Mouse (Mus musculus) embryonic facial prominence, embryonic 14.5 days (tissue): Measurements from ENCODE around the gene Kcnq1. TPM values are rescaled to one million over a fixed set of nuclear protein-coding genes. Genes with fewer than 3 reads are reported as not detected.

ENCODE experiments used
- ATAC-seq: fragments of 200-750 bp; cut with Nextera tagmentation; 2 replicates; pipeline ENCODE4 v1.8.0; 2017; ENCODE audit warnings: low read depth, moderate number of reproducible peaks, moderate TSS enrichment
- DNase-seq: peaks from one replicate; pipeline ENCODE4 v3.0.0-alpha.2; 2015; ENCODE audit warnings: low spot score
- H3K27ac ChIP-seq: fragments of 300-500 bp; sonication (generic); replicated peaks from 2 replicates; pipeline ENCODE4 v1.5.1; 2014; ENCODE audit warnings: low read depth, mild to moderate bottlenecking, low read length, moderate library complexity
- H3K27me3 ChIP-seq: fragments of 300-500 bp; sonication (generic); replicated peaks from 2 replicates; pipeline ENCODE4 v1.6.1; 2014; ENCODE audit warnings: low read length; ENCODE audit not compliant: control insufficient read depth, insufficient read depth
- H3K36me3 ChIP-seq: fragments of 300-500 bp; sonication (generic); 2 replicates; pipeline ENCODE4 v1.6.1; 2014; ENCODE audit warnings: low read length, mixed read lengths; ENCODE audit not compliant: control insufficient read depth, insufficient read depth
- H3K4me1 ChIP-seq: fragments of 300-500 bp; sonication (generic); 2 replicates; pipeline ENCODE4 v1.6.1; 2014; ENCODE audit warnings: antibody characterized with exemption, low read length; ENCODE audit not compliant: control insufficient read depth, insufficient read depth
- H3K4me2 ChIP-seq: fragments of 300-500 bp; sonication (generic); 2 replicates; pipeline ENCODE4 v1.6.1; 2014; ENCODE audit warnings: low read depth, mild to moderate bottlenecking, low read length, moderate library complexity, mixed read lengths
- H3K4me3 ChIP-seq: fragments of 300-500 bp; sonication (generic); 2 replicates; pipeline ENCODE4 v1.5.1; 2014; ENCODE audit warnings: low read depth, mild to moderate bottlenecking, low read length
- H3K9ac ChIP-seq: fragments of 300-500 bp; sonication (generic); 2 replicates; pipeline ENCODE4 v1.6.1; 2014; ENCODE audit warnings: low read depth, mild to moderate bottlenecking, low read length, moderate library complexity, mixed read lengths
- H3K9me3 ChIP-seq: fragments of 300-500 bp; sonication (generic); 2 replicates; pipeline ENCODE4 v1.6.1; 2016; ENCODE audit warnings: low read length; ENCODE audit not compliant: control insufficient read depth
- WGBS: fragments of 180-500 bp; shearing (Covaris S2); extraction: QIAGEN DNeasy Blood & Tissue Kit; methylation state at CpG from one replicate; pipeline ENCODE4 v1.1.7; 2014; 5-methylcytosine and 5-hydroxymethylcytosine counted together
- polyA plus RNA-seq: library from polyadenylated mRNA; unstranded; fragments of >200 nt; fragmentation: Nextera tagmentation; extraction: Ambion mirVana; gene quantifications from 2 replicates; pipeline ENCODE4 v1.2.1, GENCODE M21; 2014

Gene Kcnq1
- polyA plus RNA-seq, 1 experiment from 2014 or later: 1.9 TPM

GRCm38 (mm10) chr7:143286532-143287290 is 180.5 kb downstream of the Kcnq1 start:
- H3K4me2 ChIP-seq: no peak overlapping the region
- H3K27me3 ChIP-seq: no peaks in the 10 kb centered on the region
- DNase-seq (no peak), ATAC-seq (no peak)
- no peaks in the 10 kb centered on the region; the same call in 1 of the 2 replicates for H3K36me3 ChIP-seq
- H3K9ac ChIP-seq: no peak overlapping the region
- H3K27ac ChIP-seq: no peak overlapping the region
- 58% methylated on average over 8 of the region's 8 CpGs for whole genome bisulfite sequencing
- H3K9me3 ChIP-seq: no peaks in the 10 kb centered on the region
- H3K4me1 ChIP-seq: peaks cover 4% of the 10 kb centered on the region; the same call in 1 of the 2 replicates
- H3K4me3 ChIP-seq: no peak overlapping the region

- Histone ChIP-seq H3K9ac (no peak overlapping the region), H3K4me3 (no peak overlapping the region), H3K4me1 (peaks cover 12% of the 10 kb centered on the region; the same call in 1 of the 2 replicates), H3K27me3 (no peaks in the 10 kb centered on the region), H3K9me3 (no peaks in the 10 kb centered on the region), H3K4me2 (no peak overlapping the region), H3K27ac (no peak overlapping the region), H3K36me3 (no peaks in the 10 kb centered on the region; the same call in 1 of the 2 replicates)
- ATAC-seq: no peak
- WGBS: 75% methylated on average over 7 of the region's 7 CpGs
- no peak for DNase-seq
These were observed 182.0 kb downstream of the Kcnq1 start for GRCm38 (mm10) chr7:143288135-143288534.

- Histone ChIP-seq H3K9ac (no peak overlapping the region), H3K4me3 (no peak overlapping the region), H3K27me3 (no peaks in the 10 kb centered on the region), H3K9me3 (no peaks in the 10 kb centered on the region), H3K36me3 (no peaks in the 10 kb centered on the region), H3K4me2 (no peak overlapping the region), H3K4me1 (peaks cover 14% of the 10 kb centered on the region; the same call in 1 of the 2 replicates), H3K27ac (no peak overlapping the region)
- ATAC-seq (no peak), DNase-seq (no peak)
- 68% methylated on average over 3 of the region's 3 CpGs for WGBS
These were observed 183.1 kb downstream of the Kcnq1 start for GRCm38 (mm10) chr7:143289082-143289849.

- peak overlapping the region; percentile 60 for H3K4me2 ChIP-seq
- H3K27ac ChIP-seq: peak overlapping the region; percentile 87
- H3K4me3 ChIP-seq: peak overlapping the region; percentile 54
- H3K27me3 ChIP-seq: no peaks in the 10 kb centered on the region
- H3K9ac ChIP-seq: peak overlapping the region; percentile 69
- 58% methylated on average over 20 of the region's 20 CpGs for WGBS
- peaks cover 23% of the 10 kb centered on the region for H3K9me3 ChIP-seq
- ATAC-seq: no peak
- H3K36me3 ChIP-seq: no peaks in the 10 kb centered on the region
- DNase-seq: no peak
- H3K4me1 ChIP-seq: peaks cover 21% of the 10 kb centered on the region
These were observed 188.7 kb downstream of the Kcnq1 start for GRCm38 (mm10) chr7:143294690-143295355.

- Histone ChIP-seq H3K27ac (peak overlapping the region; percentile 87), H3K4me3 (peak overlapping the region; percentile 54), H3K36me3 (no peaks in the 10 kb centered on the region), H3K4me2 (peak overlapping the region; percentile 60), H3K9me3 (peaks cover 23% of the 10 kb centered on the region), H3K9ac (peak overlapping the region; percentile 69), H3K27me3 (no peaks in the 10 kb centered on the region), H3K4me1 (peaks cover 27% of the 10 kb centered on the region)
- DNase-seq (no peak), ATAC-seq (no peak)
- 60% methylated on average over 47 of the region's 47 CpGs for WGBS
These were observed 189.3 kb downstream of the Kcnq1 start for GRCm38 (mm10) chr7:143295356-143296000.

GRCm38 (mm10) chr7:143296001-143296379 is 189.8 kb downstream of the Kcnq1 start:
- peaks cover 32% of the 10 kb centered on the region for H3K4me1 ChIP-seq
- WGBS: 50% methylated on average over 20 of the region's 20 CpGs
- peak overlapping the region; percentile 60 for H3K4me2 ChIP-seq
- H3K4me3 ChIP-seq: peak overlapping the region; percentile 54
- H3K27ac ChIP-seq: peak overlapping the region; percentile 87
- H3K27me3 ChIP-seq: no peaks in the 10 kb centered on the region
- peak overlapping the region; percentile 69 for H3K9ac ChIP-seq
- no peaks in the 10 kb centered on the region for H3K36me3 ChIP-seq
- ATAC-seq (no peak), DNase-seq (no peak)
- H3K9me3 ChIP-seq: peaks cover 23% of the 10 kb centered on the region

- Histone ChIP-seq H3K4me3 (peak overlapping the region; percentile 54), H3K27me3 (no peaks in the 10 kb centered on the region), H3K4me1 (peaks cover 35% of the 10 kb centered on the region), H3K27ac (peak overlapping the region; percentile 87), H3K4me2 (peak overlapping the region; percentile 60), H3K36me3 (no peaks in the 10 kb centered on the region), H3K9me3 (peaks cover 23% of the 10 kb centered on the region), H3K9ac (peak overlapping the region; percentile 69)
- WGBS: 43% methylated on average over 17 of the region's 17 CpGs
- DNase-seq (peak; percentile 98), ATAC-seq (peak; percentile 95)
These were observed 190.2 kb downstream of the Kcnq1 start for GRCm38 (mm10) chr7:143296384-143296801.

- 21% methylated on average over 7 of the region's 7 CpGs for WGBS
- ATAC-seq (peak; percentile 58), DNase-seq (peak; percentile 93)
- peaks cover 19% of the 10 kb centered on the region for H3K9me3 ChIP-seq
- H3K9ac ChIP-seq: 0 out of 2 replicates have a peak overlapping the region, but pooled peaks have one; percentile 6
- peak overlapping the region; percentile 82 for H3K27ac ChIP-seq
- no peaks in the 10 kb centered on the region for H3K27me3 ChIP-seq
- H3K36me3 ChIP-seq: no peaks in the 10 kb centered on the region
- no peak overlapping the region for H3K4me2 ChIP-seq
- H3K4me3 ChIP-seq: no peak overlapping the region
- H3K4me1 ChIP-seq: peaks cover 21% of the 10 kb centered on the region
These were observed 193.9 kb downstream of the Kcnq1 start for GRCm38 (mm10) chr7:143300037-143300436.
